Mouse (Mus musculus) spleen, adult 18-20 months (tissue): ENCODE results near the gene G430095P16Rik.
A peak's percentile ranks its signal among the peaks of the same experiment; 100 is the strongest.

Source experiments
- DNase-seq, 2 experiments: peaks; one replicate each; pipeline ENCODE4 v3.0.0; 2022; ENCODE audit warnings: mixed read lengths in 2 of 2

The G430095P16Rik gene

DNA sequence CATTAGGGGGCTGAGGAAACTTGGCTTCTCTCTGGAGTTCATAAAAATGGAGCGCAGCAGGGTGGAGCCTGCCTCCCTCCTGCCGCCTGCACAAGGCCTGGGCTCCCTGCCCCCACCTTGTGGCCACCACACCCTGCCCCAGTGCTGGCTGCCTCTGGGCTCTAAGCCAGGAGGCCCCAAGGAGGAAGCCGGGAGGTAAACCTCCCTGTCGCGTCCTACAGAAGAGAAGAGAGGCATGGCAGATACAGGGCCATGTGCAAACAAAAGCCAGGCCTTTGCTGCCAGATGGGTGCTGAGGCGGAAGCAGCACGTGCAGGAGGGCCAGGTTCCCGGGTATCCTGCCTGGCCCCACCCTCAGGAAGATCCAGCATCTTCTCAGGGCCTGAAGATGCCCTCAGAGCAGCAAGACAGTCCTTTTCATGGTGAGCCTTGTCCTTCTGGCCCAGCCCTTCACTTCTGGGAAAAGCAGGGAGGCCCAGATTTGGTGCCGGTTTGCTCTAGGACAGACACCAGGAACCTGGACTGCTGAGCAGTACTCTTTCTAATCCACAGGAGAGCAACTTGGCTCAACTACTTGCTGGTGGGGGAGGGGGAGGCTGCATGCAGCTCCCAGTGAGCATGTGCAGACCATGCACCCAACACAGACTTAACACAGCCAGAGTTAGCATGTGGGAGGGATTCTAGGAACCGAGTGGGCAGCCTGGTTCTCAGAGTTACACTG, at the start of gene G430095P16Rik:
G430095P16Rik (plus strand) TSS at position 158 of the 721 bp plus-strand sequence.
- DNase-seq: peak; percentile 52 to 53

DNA sequence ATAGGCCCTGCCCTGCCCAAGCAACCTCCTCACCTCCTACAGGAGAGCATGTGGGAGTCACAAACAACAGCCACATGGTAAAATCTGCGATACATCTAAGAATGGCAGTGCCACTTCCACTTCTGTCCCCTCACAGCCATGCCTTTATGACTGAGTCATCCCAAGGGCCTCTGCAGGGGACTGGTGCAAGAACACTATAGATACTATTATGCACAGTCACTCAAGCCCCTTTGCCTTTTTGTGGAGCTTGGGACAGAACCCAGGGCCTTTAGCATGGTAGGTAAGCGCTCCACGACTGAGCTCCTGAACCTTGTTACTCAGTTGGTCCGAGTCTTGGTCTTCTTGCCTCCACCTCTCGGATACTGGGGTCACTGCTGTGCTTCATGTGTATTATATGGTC, 45.5 kb upstream of the G430095P16Rik start:
- DNase-seq: no peak

DNA sequence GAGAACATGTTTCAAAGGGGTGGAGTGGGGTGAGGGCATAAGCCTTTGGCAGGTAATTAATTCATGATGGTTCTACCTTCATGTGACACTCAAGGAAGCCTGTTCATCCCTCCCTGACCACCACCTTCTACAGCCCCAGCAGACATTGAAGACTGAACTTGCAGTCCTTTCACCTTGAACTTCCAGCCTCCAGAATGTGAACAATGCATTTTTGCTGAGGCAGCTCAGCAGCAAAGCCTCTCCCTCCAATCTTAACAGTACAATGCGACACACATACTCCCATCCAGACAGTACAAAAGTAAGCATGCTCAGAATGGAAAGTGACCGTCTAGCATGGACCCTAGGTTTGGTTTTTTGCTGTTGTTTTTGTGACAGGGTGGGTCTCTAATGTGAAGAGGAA, 41.3 kb upstream of the G430095P16Rik start:
- DNase-seq: no peak

DNA sequence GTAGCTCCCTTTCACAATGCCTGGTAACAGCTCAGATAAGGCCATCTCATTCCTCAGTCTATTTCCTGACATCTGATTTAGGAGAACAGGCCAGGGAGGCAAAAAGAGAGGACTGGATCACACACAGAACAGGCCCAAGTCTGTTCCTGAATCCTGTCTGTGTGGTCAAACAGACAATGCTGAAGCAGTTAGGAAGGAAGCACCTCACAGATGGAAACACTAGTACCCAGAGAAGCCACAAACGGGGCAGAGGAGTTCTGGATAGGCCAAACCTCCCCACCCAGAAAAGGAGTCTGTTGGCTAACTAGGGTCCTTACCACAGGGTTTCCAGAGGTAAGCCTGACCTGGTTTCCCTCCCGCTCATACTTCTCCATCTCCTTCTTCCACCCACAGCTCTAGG, 40.5 kb upstream of the G430095P16Rik start:
- DNase-seq: no peak

DNA sequence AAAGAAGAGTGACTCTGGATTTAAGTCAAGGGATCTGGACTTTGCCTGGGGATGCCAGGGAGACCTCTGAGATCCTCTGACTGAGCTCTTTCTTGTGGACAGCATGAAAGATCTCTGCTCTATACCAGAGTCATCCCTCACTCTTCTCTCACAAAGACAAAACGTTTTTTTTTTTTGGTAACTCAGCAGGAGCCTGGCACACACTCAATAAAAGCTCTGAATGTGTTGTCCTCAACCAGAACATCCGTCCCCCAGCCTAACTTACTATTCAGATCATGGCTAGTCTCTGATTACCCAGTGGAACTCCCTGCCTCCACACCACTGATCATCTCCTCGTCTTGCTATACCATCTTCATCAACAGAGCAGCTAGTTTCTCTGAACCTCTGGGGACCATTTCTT, 38.3 kb upstream of the G430095P16Rik start:
- no peak for DNase-seq

DNA sequence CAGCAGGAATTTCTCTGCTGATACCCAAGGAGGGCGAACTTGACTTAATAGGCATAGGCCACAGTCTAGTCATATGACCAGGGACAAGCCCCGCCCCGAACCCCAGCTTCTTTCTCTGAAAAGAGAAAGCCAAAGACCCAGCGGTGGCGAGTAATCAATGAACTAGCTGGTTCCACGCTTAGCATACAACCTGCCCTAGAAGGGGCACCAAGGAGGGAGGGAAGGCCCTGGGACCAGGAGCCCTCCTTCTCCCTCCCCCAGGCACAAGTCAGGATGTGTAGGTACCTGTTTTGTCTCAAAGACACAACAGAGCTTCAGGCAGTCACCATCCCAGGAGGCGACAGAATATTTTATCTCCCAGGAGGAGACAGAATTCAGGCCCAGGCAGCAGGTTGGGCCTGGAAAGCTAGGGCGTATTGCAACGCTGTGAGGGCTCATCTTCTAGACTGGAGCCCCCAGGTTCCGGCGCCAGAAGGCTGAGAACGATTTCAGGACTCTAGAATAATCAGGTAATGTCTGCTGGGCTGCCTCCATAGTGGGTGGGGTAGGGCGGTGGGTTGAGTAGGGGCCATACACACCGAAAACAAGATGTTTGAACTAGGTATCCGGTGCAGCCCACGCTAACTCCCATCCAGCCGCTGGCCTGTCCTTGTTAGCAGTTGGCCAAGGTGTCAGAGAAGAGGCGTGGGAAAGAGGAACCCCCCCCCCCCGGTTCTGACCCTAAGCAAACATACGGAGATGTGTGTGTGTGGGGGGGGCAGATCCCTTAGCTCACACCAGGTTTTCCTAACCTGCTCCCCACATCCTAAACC, 36.4 kb upstream of the G430095P16Rik start, which contains the start of gene Trmt1:
Trmt1 (plus strand) TSS at position 117 of the 812 bp plus-strand sequence.
- peak in 1 of 2 experiments; percentile 46 for DNase-seq

DNA sequence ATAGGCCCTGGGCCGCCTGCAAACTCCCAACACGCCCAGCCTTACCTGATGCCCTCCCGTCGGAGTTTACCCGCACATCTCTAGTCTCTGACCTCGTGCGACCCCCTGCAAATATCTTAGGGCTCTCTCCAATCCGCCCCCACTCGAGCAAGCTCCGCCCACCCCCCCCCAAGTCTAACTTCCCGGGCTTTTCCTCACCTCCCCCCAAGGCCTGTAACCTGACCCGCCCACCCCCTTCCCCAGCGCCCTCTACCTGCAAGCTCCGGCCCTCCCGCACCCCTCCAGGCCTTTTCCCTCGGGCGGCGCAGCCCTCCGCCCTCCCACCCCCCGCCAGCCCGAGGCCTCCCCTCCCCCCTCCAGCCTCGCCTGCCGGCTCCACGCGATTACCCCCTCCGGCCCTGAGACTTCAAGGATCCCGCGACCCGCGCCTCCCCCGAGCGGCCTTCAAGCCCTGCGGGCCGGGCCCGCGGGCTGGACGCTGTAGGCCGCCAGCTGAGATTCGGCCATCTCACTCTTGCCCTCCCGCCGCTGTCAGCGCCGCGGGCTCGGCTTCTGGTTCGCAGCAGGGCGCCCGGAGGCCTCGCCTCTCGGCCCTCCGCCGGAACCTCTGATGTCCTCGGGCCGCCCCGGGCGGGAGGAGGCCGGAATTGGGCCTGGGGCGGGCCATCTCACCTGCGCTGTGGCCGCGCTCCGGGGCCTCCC, 35.7 kb upstream of the G430095P16Rik start:
- peak; percentile 15 to 34 for DNase-seq

DNA sequence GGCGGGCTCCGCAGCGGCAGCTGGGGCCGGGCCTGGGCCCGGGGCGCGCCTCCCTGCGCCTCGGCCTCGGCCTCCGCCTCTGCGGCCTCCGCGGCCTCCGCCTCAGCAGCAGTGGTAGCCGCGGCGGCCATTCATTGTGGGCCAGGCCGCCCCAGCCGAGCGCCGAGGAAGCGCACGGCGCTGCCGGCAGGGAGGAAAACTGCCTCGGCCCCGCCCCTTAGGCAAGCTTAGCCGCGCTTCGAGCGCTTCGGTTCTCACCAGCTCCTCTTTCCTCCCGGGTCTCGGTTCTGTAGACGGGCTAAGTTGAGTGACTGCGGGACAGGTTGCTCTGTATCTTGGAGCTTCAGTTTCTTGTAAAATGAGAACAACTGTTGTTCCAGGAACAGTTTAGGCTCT, 35.1 kb upstream of the G430095P16Rik start, which contains the start of gene Nacc1:
Nacc1 (minus strand) TSS at position 158 of the 396 bp plus-strand sequence.
- DNase-seq: peak; percentile 77 to 86

DNA sequence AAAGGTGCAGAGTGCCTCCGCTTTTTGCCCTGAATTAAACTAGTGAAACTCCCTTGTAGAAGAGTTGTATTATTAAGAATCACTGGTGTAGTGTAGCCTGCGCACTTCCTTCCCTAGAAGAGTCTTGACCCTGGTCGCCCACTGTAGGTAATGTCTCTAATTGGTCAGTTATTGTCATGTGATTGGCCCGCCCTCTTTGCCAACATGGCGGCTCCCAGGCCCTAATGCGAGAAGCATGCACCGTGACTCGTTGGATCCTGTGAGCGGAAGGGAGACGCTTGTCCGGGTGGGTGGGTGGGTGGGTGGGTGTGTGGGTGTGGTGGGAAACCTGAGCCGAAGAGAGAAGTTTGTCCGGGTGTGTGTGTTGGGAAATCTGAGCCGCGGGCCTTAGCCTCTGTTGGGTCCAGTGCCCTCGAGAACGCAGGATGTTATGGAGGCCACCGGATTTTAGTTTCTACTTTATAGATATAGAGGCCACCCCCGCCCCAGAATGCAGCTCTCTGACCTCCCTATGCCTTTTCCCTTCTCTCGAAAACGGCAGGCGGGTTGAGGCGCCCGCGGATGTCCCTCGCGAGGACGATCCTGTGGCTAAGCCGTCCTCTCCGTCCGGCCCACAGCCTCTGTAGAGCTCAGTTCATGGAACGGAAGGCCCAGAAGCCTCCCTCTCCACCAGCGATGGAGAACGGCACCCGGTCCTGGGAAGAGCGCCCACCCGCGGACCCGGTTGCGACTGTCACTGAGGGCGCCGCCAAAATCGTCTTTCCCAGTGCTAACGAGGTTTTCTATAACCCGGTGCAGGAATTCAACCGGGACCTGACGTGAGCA, 33.5 kb upstream of the G430095P16Rik start:
- peak; percentile 67 to 83 for DNase-seq

DNA sequence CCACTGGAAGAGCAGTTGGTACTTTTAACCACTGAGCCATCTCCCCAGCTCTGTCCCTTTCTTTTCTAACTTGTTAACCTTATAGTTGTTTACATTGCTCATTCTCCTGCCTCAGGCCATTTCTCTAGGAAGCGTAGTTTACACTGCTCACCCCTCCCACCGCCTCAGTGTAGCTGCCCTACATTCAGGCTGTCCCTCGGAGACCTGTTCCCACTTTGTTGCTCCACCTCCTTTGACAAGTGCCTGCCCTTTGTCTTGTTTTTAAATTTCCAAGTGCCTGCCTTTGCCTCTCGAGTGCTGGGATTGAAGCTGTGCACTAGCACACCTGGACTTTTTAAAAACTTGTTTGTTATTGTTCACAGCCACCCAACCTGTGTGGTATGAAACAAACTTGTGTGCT, 29.5 kb upstream of the G430095P16Rik start:
- DNase-seq: no peak

DNA sequence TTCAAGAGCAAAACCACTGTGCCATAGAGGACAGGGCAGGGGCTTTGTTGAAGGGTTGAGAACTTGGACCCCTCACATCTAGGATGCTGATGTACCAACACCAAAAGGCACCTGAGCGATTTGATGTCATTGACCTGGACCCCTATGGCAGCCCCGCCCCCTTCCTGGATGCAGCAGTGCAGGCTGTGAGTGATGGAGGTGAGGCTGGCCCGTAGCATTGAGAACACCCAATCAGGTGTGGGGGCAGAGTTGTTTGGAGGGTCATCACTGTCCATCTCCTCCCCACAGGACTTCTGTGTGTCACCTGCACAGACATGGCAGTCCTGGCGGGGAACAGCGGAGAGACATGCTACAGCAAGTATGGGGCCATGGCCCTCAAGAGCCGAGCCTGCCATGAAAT, 27.7 kb upstream of the G430095P16Rik start:
- DNase-seq: no peak

DNA sequence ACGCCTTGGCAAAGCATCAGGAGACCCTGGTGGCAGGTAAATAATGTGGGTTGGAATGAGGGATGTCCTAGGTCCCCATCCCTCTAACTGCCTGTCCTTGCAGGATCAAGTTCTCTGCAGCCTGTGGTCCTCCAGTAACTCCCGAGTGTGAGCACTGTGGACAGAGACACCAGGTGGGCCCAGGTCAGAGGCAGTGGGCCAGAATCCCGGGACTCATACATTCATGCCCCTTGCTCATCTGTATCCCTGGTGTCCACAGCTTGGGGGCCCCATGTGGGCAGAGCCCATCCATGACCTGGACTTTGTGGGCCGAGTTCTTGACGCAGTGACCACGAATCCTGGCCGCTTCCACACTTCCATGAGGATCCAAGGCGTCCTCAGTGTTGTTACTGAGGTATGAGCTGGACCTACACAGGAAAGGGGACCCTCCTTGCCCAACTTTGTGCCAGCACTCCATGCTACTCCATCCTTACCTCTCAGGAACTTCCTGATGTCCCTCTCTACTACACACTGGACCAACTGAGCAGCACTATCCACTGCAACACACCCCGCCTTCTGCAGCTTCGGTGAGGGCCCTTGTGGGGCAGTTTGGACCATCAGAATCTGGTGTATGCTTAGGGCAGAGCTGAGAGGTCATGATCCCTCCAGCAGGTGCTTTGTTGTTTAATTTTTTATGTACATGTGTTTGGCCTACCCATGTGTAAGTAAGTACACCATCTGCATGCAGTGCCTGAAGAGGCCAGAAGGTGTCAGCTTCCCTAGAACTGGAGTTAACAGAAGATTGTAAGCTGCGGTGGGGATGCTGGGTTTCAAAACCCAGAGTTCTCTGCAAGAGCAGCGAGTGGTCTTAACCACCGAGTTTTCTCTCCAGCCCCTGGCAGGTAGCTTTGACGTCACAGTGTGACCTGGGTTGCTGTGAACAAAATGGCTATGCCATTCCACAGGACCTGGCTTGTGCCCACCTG, 25.4 kb upstream of the G430095P16Rik start:
- DNase-seq: peak in 1 of 2 experiments; percentile 46

DNA sequence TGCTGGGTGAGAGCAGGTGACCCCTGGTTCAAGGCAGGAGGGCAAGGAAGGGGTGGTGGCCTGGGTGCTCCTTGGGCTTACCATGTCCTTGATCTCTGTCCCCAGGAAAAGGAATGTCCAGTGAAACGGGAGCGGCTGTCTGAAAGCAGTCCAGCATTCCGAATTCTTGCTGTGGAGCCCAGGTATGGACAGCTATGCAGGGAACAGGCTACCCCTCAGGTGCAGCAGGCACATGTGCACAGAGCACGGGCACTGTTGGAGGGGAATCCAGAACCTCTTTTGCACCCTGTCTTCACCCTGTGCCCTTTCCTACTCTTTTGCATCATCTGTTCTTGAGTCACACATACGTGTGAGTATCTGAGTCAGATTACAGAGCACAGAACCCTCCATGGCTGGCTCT, 24.5 kb upstream of the G430095P16Rik start:
- DNase-seq: no peak

DNA sequence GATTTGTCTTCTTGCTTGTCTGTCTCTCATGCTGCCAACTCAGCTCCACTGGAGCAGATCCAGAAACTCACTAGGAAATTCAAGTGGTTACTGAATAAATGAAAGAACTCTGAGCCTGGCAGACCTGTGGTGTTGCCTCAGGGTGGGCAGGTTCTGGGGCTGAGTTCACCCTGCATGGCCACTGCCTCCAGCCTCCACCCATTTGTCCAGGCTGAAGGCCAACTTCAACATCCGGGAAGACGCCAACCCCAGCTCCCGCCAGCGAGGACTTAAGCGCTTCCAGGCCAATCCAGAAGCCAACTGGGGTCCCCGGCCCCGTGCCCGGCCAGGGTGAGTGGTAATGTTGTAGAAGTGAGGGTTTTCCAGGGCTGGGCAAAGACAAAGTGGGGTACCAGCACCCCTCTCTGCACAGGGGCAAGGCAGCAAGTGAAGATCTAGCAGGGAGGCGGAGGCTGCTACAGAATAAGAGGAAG, 23.8 kb upstream of the G430095P16Rik start:
- peak in 1 of 2 experiments; percentile 24 for DNase-seq

DNA sequence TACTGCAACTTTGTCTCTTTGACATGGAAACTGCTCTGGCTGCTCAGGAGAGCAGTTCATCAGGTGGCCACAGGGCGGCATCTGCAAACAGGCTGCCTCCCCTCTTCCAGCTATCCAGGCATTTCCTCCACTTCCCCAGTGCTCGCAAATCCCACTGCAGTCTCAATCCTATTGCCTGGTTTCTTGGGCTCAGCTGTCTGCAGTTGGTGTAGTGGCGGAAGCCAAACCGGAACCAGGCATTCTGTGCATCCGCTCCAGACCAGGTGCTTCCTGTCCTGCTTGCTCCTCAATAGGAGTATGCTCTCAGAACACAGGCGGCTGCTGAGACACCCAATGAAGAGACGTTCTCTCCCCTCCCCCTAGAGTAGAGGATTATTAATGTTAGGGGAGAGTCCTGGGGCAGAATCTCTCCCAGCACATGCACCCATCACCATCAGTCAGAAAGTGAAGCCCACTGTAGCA, 22.9 kb upstream of the G430095P16Rik start:
- peak; percentile 56 to 57 for DNase-seq

DNA sequence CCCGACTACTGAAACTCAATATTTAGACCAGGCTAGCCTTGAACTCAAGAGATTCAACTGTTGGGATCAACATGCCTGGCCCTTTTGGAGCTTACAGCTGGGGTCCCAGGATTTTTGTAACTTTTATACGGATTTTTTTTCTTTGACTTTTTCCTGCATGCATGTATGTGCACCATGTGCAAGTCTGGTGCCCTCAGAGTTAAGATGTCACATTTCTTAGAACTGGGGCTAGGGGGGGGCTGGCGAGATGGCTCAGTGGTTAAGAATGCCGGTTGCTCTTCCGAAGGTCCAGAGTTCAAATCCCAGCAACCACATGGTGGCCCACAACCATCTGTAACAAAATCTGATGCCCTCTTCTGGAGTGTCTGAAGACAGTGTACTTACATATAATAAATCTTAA, 22.3 kb upstream of the G430095P16Rik start:
- peak in 1 of 2 experiments; percentile 25 for DNase-seq

DNA sequence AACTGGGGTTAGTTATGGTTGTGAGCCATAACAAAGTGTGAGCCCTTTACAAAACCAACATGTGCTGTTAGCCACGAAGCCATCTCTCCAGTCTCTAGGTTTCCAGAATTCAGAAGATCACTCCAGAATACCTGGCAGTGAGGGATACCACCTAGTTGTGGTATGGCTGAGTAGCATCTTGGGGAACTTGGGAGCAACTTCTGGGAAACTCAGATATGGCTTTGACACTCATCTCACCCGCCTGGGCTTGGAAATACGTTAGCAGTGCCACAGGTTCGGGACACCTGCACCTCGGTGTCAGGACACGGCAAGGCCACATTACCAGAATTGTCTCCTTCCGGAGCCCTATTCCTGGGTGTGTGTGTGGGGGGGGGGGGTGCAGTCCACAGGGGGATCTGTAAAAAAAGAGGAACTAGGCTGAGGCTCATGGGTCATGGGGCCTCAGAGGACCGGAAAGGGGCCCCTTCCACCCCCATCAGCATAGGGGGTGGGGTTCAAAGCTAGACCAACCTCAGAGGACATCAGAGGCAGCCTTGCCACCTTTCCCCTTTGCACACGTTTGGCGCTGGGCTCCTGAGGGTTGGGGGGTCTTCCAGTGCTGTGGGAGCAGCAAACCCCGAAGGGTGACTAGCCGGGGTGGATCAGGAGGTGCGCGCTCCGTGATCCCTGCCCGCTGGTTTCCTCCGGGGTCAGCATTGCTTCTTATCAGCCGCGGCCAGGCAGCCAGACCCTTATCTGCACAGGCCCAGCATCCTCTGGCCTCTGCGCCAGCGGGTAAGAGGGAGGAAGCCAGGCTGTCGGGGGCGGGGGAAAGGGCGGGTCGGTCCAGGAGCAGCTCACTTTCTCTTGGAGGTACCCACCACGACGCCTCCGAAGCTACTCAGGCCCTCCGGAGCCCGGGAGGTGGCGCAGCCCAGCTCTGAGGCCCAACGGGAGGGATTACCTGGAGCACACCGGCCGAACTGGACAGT, 21.6 kb upstream of the G430095P16Rik start, which contains the start of gene Lyl1:
Lyl1 (plus strand) TSS at position 517 of the 971 bp plus-strand sequence.
- peak; percentile 66 to 74 for DNase-seq

DNA sequence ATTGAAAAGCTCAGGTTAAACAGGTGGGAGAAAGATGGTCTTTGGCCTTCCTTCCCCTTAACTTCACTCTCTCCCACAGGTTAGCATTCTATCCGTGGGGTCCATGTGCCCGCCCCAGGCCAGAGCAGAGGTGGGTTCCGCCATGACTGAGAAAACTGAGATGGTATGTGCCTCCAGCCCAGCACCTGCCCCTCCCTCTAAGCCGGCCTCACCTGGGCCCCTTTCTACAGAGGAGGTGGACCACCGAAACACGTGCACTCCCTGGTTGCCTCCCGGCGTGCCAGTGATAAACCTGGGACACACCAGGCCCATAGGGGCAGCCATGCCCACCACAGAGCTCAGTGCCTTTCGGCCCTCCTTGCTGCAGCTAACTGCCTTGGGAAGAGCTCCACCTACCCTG, 20.2 kb upstream of the G430095P16Rik start:
- peak in 1 of 2 experiments; percentile 20 for DNase-seq

DNA sequence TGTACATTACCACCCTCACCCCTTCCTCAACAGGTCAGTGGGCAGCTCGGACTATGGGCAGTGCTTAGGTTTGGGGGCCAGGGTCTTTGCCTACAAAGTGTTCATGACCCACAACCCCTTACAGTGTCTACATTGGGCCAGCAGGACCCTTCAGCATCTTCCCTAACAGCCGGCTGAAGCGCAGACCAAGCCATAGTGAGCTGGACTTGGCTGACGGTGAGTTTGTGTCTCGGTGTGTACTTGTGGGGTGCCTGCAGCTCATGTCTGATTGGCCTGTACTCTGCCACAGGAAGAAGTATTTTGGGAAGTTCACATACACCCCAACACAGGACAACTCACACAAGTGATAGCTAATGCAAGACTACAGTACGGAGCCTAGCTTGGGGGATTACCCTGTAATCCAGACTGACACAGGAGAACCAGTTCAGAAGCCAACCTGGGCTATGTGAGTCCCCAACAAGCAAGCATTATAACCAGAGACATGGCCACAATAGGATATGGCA, 19.8 kb upstream of the G430095P16Rik start:
- peak in 1 of 2 experiments; percentile 27 for DNase-seq
